Mouse (Mus musculus) forebrain, embryonic 16.5 days (tissue): ENCODE data around the gene Otulin. TPM values are rescaled to one million over a fixed set of nuclear protein-coding genes. Genes with fewer than 3 reads are reported as not detected.

Source experiments
- ATAC-seq: fragments of 200-750 bp; cut with Nextera tagmentation; 2 replicates; pipeline ENCODE4 v1.8.0; 2017; ENCODE audit warnings: mild to moderate bottlenecking, moderate library complexity
- H3K27ac ChIP-seq: fragments of 300-500 bp; sonication (generic); 2 replicates; pipeline ENCODE4 v1.5.1; 2014; ENCODE audit warnings: low read length, control low read depth
- H3K27me3 ChIP-seq: fragments of 300-500 bp; sonication (generic); replicated peaks from 2 replicates; pipeline ENCODE4 v1.6.1; 2014; ENCODE audit warnings: low read length; ENCODE audit not compliant: control insufficient read depth, insufficient read depth
- H3K36me3 ChIP-seq: fragments of 300-500 bp; sonication (generic); 2 replicates; pipeline ENCODE4 v1.6.1; 2014; ENCODE audit not compliant: control insufficient read depth, insufficient read depth
- H3K4me1 ChIP-seq: fragments of 300-500 bp; sonication (generic); replicated peaks from 2 replicates; pipeline ENCODE4 v1.6.1; 2014; ENCODE audit warnings: low read length; ENCODE audit not compliant: control insufficient read depth, insufficient read depth
- H3K4me2 ChIP-seq: fragments of 300-500 bp; sonication (generic); 2 replicates; pipeline ENCODE4 v1.6.1; 2014; ENCODE audit warnings: mild to moderate bottlenecking, low read length, control low read depth
- H3K4me3 ChIP-seq: fragments of 300-500 bp; sonication (generic); replicated peaks from 2 replicates; pipeline ENCODE4 v1.5.1; 2014; ENCODE audit warnings: mild to moderate bottlenecking, low read length, control low read depth
- H3K9ac ChIP-seq: fragments of 300-500 bp; sonication (generic); replicated peaks from 2 replicates; pipeline ENCODE4 v1.6.1; 2014; ENCODE audit warnings: low read depth, low read length, control low read depth
- H3K9me3 ChIP-seq: fragments of 300-500 bp; sonication (generic); 2 replicates; pipeline ENCODE4 v1.6.1; 2016; ENCODE audit warnings: low read length; ENCODE audit not compliant: control insufficient read depth
- WGBS: fragments of 180-500 bp; shearing (Covaris S2); extraction: QIAGEN DNeasy Blood & Tissue Kit; methylation state at CpG from one replicate; pipeline ENCODE4 v1.1.7; 2014; 5-methylcytosine and 5-hydroxymethylcytosine counted together
- polyA plus RNA-seq: library from polyadenylated mRNA; unstranded; fragments of >200 nt; fragmentation: Nextera tagmentation; extraction: Ambion mirVana; gene quantifications from 2 replicates; pipeline ENCODE4 v1.2.1, GENCODE M21; 2015

Otulin gene
- polyA plus RNA-seq, 1 experiment from 2014 or later, result 28.0 TPM

GRCm38 (mm10) chr15:27571179-27571578 is 59.3 kb downstream of the Otulin start:
- no peaks in the 10 kb centered on the region for H3K9me3 ChIP-seq
- ATAC-seq, result no peak
- no peak overlapping the region for H3K4me3 ChIP-seq
- 0 out of 2 replicates have a peak, but pooled peaks cover 6% of the 10 kb centered on the region for H3K4me1 ChIP-seq
- no peak overlapping the region for H3K9ac ChIP-seq
- H3K4me2 ChIP-seq, result no peak overlapping the region
- H3K36me3 ChIP-seq, result peaks cover 20% of the 10 kb centered on the region
- no peaks in the 10 kb centered on the region for H3K27me3 ChIP-seq
- H3K27ac ChIP-seq, result no peak overlapping the region
- WGBS, result 82% methylated on average over 8 of the region's 8 CpGs

- Histone ChIP-seq H3K4me2 (no peak overlapping the region), H3K27ac (no peak overlapping the region), H3K9ac (no peak overlapping the region), H3K36me3 (peaks cover 20% of the 10 kb centered on the region), H3K4me1 (0 out of 2 replicates have a peak, but pooled peaks cover 2% of the 10 kb centered on the region), H3K4me3 (no peak overlapping the region), H3K27me3 (no peaks in the 10 kb centered on the region), H3K9me3 (no peaks in the 10 kb centered on the region)
- 90% methylated on average over 4 of the region's 4 CpGs for WGBS
- ATAC-seq, result no peak
Observed at GRCm38 (mm10) chr15:27570385-27570784, 60.1 kb downstream of the Otulin start.

- H3K9me3 ChIP-seq, result no peaks in the 10 kb centered on the region
- no peak overlapping the region for H3K9ac ChIP-seq
- WGBS, result 81% methylated on average over 2 of the region's 2 CpGs
- no peak overlapping the region for H3K4me2 ChIP-seq
- no peaks in the 10 kb centered on the region for H3K4me1 ChIP-seq
- H3K27ac ChIP-seq, result no peak overlapping the region
- peaks cover 21% of the 10 kb centered on the region for H3K36me3 ChIP-seq
- ATAC-seq, result no peak
- H3K4me3 ChIP-seq, result no peak overlapping the region
- H3K27me3 ChIP-seq, result no peaks in the 10 kb centered on the region
Observed at GRCm38 (mm10) chr15:27569924-27570323, 60.6 kb downstream of the Otulin start.

- WGBS, result 83% methylated on average over 6 of the region's 6 CpGs
- no peak overlapping the region for H3K4me3 ChIP-seq
Observed at GRCm38 (mm10) chr15:27568371-27568770, 62.1 kb downstream of the Otulin start.

GRCm38 (mm10) chr15:27567356-27567755 is 63.1 kb downstream of the Otulin start:
- no peaks in the 10 kb centered on the region for H3K27me3 ChIP-seq
- H3K4me3 ChIP-seq, result no peak overlapping the region
- H3K9me3 ChIP-seq, result no peaks in the 10 kb centered on the region
- no peak overlapping the region for H3K4me2 ChIP-seq
- 94% methylated on average over 16 of the region's 16 CpGs for WGBS
- ATAC-seq, result no peak
- 0 out of 2 replicates have a peak, but pooled peaks cover 4% of the 10 kb centered on the region for H3K4me1 ChIP-seq
- no peak overlapping the region for H3K27ac ChIP-seq
- H3K36me3 ChIP-seq, result peaks cover 17% of the 10 kb centered on the region
- no peak overlapping the region for H3K9ac ChIP-seq

More at GRCm38 (mm10) chr15:27568371-27568770, 62.1 kb downstream of the Otulin start:
- no peaks in the 10 kb centered on the region for H3K27me3 ChIP-seq
- no peak overlapping the region for H3K9ac ChIP-seq
- no peak overlapping the region for H3K27ac ChIP-seq
- H3K4me1 ChIP-seq, result 0 out of 2 replicates have a peak, but pooled peaks cover 4% of the 10 kb centered on the region
- no peak for ATAC-seq
- no peak overlapping the region for H3K4me2 ChIP-seq
- H3K36me3 ChIP-seq, result peaks cover 20% of the 10 kb centered on the region
- no peaks in the 10 kb centered on the region for H3K9me3 ChIP-seq

- ATAC-seq, result no peak
- 81% methylated on average over 10 of the region's 10 CpGs for WGBS
- H3K4me1 ChIP-seq, result 0 out of 2 replicates have a peak, but pooled peaks cover 4% of the 10 kb centered on the region
- H3K9ac ChIP-seq, result no peak overlapping the region
- H3K4me3 ChIP-seq, result no peak overlapping the region
- no peaks in the 10 kb centered on the region for H3K9me3 ChIP-seq
- H3K36me3 ChIP-seq, result peaks cover 13% of the 10 kb centered on the region; the same call in 1 of the 2 replicates
- H3K27ac ChIP-seq, result no peak overlapping the region
- no peak overlapping the region for H3K4me2 ChIP-seq
- H3K27me3 ChIP-seq, result no peaks in the 10 kb centered on the region
Observed at GRCm38 (mm10) chr15:27565626-27566185, 64.8 kb downstream of the Otulin start.

- no peak overlapping the region for H3K4me2 ChIP-seq
- H3K4me3 ChIP-seq, result no peak overlapping the region
- no peak overlapping the region for H3K27ac ChIP-seq
- WGBS, result 54% methylated on average over 14 of the region's 14 CpGs
- no peaks in the 10 kb centered on the region for H3K9me3 ChIP-seq
- no peaks in the 10 kb centered on the region for H3K27me3 ChIP-seq
- H3K9ac ChIP-seq, result no peak overlapping the region
- H3K4me1 ChIP-seq, result peaks cover 4% of the 10 kb centered on the region
- peak; percentile 45 for ATAC-seq
- H3K36me3 ChIP-seq, result peaks cover 13% of the 10 kb centered on the region; the same call in 1 of the 2 replicates
Observed at GRCm38 (mm10) chr15:27564106-27565100, 66.1 kb downstream of the Otulin start.

- Histone ChIP-seq H3K27me3 (no peaks in the 10 kb centered on the region), H3K4me2 (no peak overlapping the region), H3K4me1 (peaks cover 17% of the 10 kb centered on the region), H3K9me3 (no peaks in the 10 kb centered on the region), H3K36me3 (peaks cover 3% of the 10 kb centered on the region; the same call in 1 of the 2 replicates), H3K4me3 (no peak overlapping the region), H3K9ac (no peak overlapping the region), H3K27ac (no peak overlapping the region)
- ATAC-seq, result no peak
- whole genome bisulfite sequencing, result 90% methylated on average over 11 of the region's 11 CpGs
Observed at GRCm38 (mm10) chr15:27560315-27560714, 70.2 kb downstream of the Otulin start.

- no peak overlapping the region; the same call in 1 of the 2 replicates for H3K4me2 ChIP-seq
Observed at GRCm38 (mm10) chr15:27558456-27559147, 71.9 kb downstream of the Otulin start.

More at GRCm38 (mm10) chr15:27558456-27559147, 71.9 kb downstream of the Otulin start:
- H3K36me3 ChIP-seq, result no peaks in the 10 kb centered on the region
- peaks cover 13% of the 10 kb centered on the region for H3K4me1 ChIP-seq
- no peaks in the 10 kb centered on the region for H3K27me3 ChIP-seq
- WGBS, result 29% methylated on average over 16 of the region's 16 CpGs
- H3K9me3 ChIP-seq, result no peaks in the 10 kb centered on the region
- no peak overlapping the region for H3K4me3 ChIP-seq
- peak; percentile 53 for ATAC-seq
- peak overlapping the region; percentile 51 for H3K27ac ChIP-seq
- H3K9ac ChIP-seq, result 0 out of 2 replicates have a peak overlapping the region, but pooled peaks have one; percentile 2
